Mouse (Mus musculus): ENCODE data around the gene Pola1. TPM values are rescaled to one million over a fixed set of nuclear protein-coding genes. Genes with fewer than 3 reads are reported as not detected.
A peak's percentile ranks its signal among the peaks of the same experiment; 100 is the strongest.

The Pola1 gene
- polyA plus RNA-seq, 1 experiment from 2014 or later = 13.6 TPM

GRCm38 (mm10) chrX:93650738-93651137 lies 18.8 kb upstream of the Pola1 start:
- Histone ChIP-seq H3K9me3 (replicated peaks; ENCODE audit: control insufficient read depth, low read length) (no peaks in the 10 kb centered on the region), H3K4me3 (ENCODE audit: low read depth, low read length) (no peak overlapping the region), H3K4me2 (ENCODE audit: low read depth, low read length) (no peak overlapping the region), H3K36me3 (ENCODE audit: control insufficient read depth, insufficient read depth) (no peaks in the 10 kb centered on the region), H3K27ac (ENCODE audit: low read length) (no peak overlapping the region), H3K4me1 (ENCODE audit: control insufficient read depth, low read depth, low read length) (no peaks in the 10 kb centered on the region), H3K9ac (ENCODE audit: low read depth, low read length) (no peak overlapping the region), H3K27me3 (ENCODE audit: control insufficient read depth, insufficient read depth, low read depth, low read length) (no peaks in the 10 kb centered on the region)
- ATAC-seq (ENCODE audit: low read depth) = no peak
- WGBS (ENCODE audit: insufficient replicate concordance) = 69% methylated on average over 2 of the region's 2 CpGs

GRCm38 (mm10) chrX:93644022-93644421 lies 12.1 kb upstream of the Pola1 start:
- ATAC-seq (ENCODE audit: low read depth) = no peak
- no peaks in the 10 kb centered on the region for H3K4me1 ChIP-seq (ENCODE audit: control insufficient read depth, low read depth, low read length)
- no peaks in the 10 kb centered on the region for H3K9me3 ChIP-seq (replicated peaks; ENCODE audit: control insufficient read depth, low read length)
- no peak overlapping the region for H3K4me2 ChIP-seq (ENCODE audit: low read depth, low read length)
- no peaks in the 10 kb centered on the region for H3K36me3 ChIP-seq (ENCODE audit: control insufficient read depth, insufficient read depth)
- no peaks in the 10 kb centered on the region for H3K27me3 ChIP-seq (ENCODE audit: control insufficient read depth, insufficient read depth, low read depth, low read length)
- H3K27ac ChIP-seq (ENCODE audit: low read length) = no peak overlapping the region
- no peak overlapping the region for H3K9ac ChIP-seq (ENCODE audit: low read depth, low read length)
- H3K4me3 ChIP-seq (ENCODE audit: low read depth, low read length) = no peak overlapping the region

- Histone ChIP-seq H3K27me3 (ENCODE audit: control insufficient read depth, insufficient read depth, low read depth, low read length) (no peaks in the 10 kb centered on the region), H3K4me3 (ENCODE audit: low read depth, low read length) (no peak overlapping the region), H3K4me1 (ENCODE audit: control insufficient read depth, low read depth, low read length) (no peaks in the 10 kb centered on the region), H3K9me3 (replicated peaks; ENCODE audit: control insufficient read depth, low read length) (no peaks in the 10 kb centered on the region), H3K9ac (ENCODE audit: low read depth, low read length) (no peak overlapping the region), H3K36me3 (ENCODE audit: control insufficient read depth, insufficient read depth) (no peaks in the 10 kb centered on the region), H3K4me2 (ENCODE audit: low read depth, low read length) (no peak overlapping the region), H3K27ac (ENCODE audit: low read length) (no peak overlapping the region)
- no peak for ATAC-seq (ENCODE audit: low read depth)
- 65% methylated on average over 3 of the region's 3 CpGs for WGBS (ENCODE audit: insufficient replicate concordance)
Observed at GRCm38 (mm10) chrX:93643600-93643999, 11.6 kb upstream of the Pola1 start.

- WGBS (ENCODE audit: insufficient replicate concordance) = 72% methylated on average over 2 of the region's 2 CpGs
- Histone ChIP-seq H3K4me2 (ENCODE audit: low read depth, low read length) (no peak overlapping the region), H3K36me3 (ENCODE audit: control insufficient read depth, insufficient read depth) (no peaks in the 10 kb centered on the region), H3K27ac (ENCODE audit: low read length) (no peak overlapping the region), H3K27me3 (ENCODE audit: control insufficient read depth, insufficient read depth, low read depth, low read length) (no peaks in the 10 kb centered on the region), H3K4me1 (ENCODE audit: control insufficient read depth, low read depth, low read length) (peaks cover 3% of the 10 kb centered on the region; the same call in 1 of the 2 replicates), H3K4me3 (ENCODE audit: low read depth, low read length) (no peak overlapping the region), H3K9ac (ENCODE audit: low read depth, low read length) (no peak overlapping the region), H3K9me3 (replicated peaks; ENCODE audit: control insufficient read depth, low read length) (no peaks in the 10 kb centered on the region)
- no peak for ATAC-seq (ENCODE audit: low read depth)
Observed at GRCm38 (mm10) chrX:93634861-93635375, 3.0 kb upstream of the Pola1 start.

GRCm38 (mm10) chrX:93630256-93630655 lies 1.7 kb downstream of the Pola1 start:
- H3K4me1 ChIP-seq (ENCODE audit: control insufficient read depth, low read depth, low read length) = peaks cover 3% of the 10 kb centered on the region; the same call in 1 of the 2 replicates
- no peak for ATAC-seq (ENCODE audit: low read depth)
- H3K36me3 ChIP-seq (ENCODE audit: control insufficient read depth, insufficient read depth) = no peaks in the 10 kb centered on the region; the same call in 1 of the 2 replicates
- H3K9me3 ChIP-seq (replicated peaks; ENCODE audit: control insufficient read depth, low read length) = no peaks in the 10 kb centered on the region
- H3K27ac ChIP-seq (ENCODE audit: low read length) = no peak overlapping the region
- H3K27me3 ChIP-seq (ENCODE audit: control insufficient read depth, insufficient read depth, low read depth, low read length) = no peaks in the 10 kb centered on the region
- 44% methylated on average over 1 of the region's 1 CpGs for WGBS (ENCODE audit: insufficient replicate concordance)
- H3K4me2 ChIP-seq (ENCODE audit: low read depth, low read length) = peak overlapping the region; percentile 72
- H3K9ac ChIP-seq (ENCODE audit: low read depth, low read length) = no peak overlapping the region
- peak overlapping the region; percentile 32; the same call in 1 of the 2 replicates for H3K4me3 ChIP-seq (ENCODE audit: low read depth, low read length)

- H3K4me2 ChIP-seq (ENCODE audit: low read depth, low read length) = no peak overlapping the region
- 40% methylated on average over 1 of the region's 1 CpGs for WGBS (ENCODE audit: insufficient replicate concordance)
- H3K36me3 ChIP-seq (ENCODE audit: control insufficient read depth, insufficient read depth) = peaks cover 2% of the 10 kb centered on the region; the same call in 1 of the 2 replicates
- no peaks in the 10 kb centered on the region for H3K9me3 ChIP-seq (replicated peaks; ENCODE audit: control insufficient read depth, low read length)
- H3K4me1 ChIP-seq (ENCODE audit: control insufficient read depth, low read depth, low read length) = no peaks in the 10 kb centered on the region
- ATAC-seq (ENCODE audit: low read depth) = no peak
- no peak overlapping the region for H3K27ac ChIP-seq (ENCODE audit: low read length)
- H3K4me3 ChIP-seq (ENCODE audit: low read depth, low read length) = no peak overlapping the region
- H3K27me3 ChIP-seq (ENCODE audit: control insufficient read depth, insufficient read depth, low read depth, low read length) = no peaks in the 10 kb centered on the region
- H3K9ac ChIP-seq (ENCODE audit: low read depth, low read length) = no peak overlapping the region
Observed at GRCm38 (mm10) chrX:93602214-93602613, 29.7 kb downstream of the Pola1 start.

GRCm38 (mm10) chrX:93594283-93594682 lies 37.7 kb downstream of the Pola1 start:
- Histone ChIP-seq H3K4me3 (ENCODE audit: low read depth, low read length) (no peak overlapping the region), H3K4me1 (ENCODE audit: control insufficient read depth, low read depth, low read length) (no peaks in the 10 kb centered on the region), H3K27ac (ENCODE audit: low read length) (no peak overlapping the region), H3K9ac (ENCODE audit: low read depth, low read length) (no peak overlapping the region), H3K4me2 (ENCODE audit: low read depth, low read length) (no peak overlapping the region), H3K9me3 (replicated peaks; ENCODE audit: control insufficient read depth, low read length) (no peaks in the 10 kb centered on the region), H3K27me3 (ENCODE audit: control insufficient read depth, insufficient read depth, low read depth, low read length) (no peaks in the 10 kb centered on the region), H3K36me3 (ENCODE audit: control insufficient read depth, insufficient read depth) (0 out of 2 replicates have a peak, but pooled peaks cover 2% of the 10 kb centered on the region)
- 90% methylated on average over 4 of the region's 4 CpGs for WGBS (ENCODE audit: insufficient replicate concordance)
- ATAC-seq (ENCODE audit: low read depth) = no peak

- 79% methylated on average over 2 of the region's 2 CpGs for WGBS (ENCODE audit: insufficient replicate concordance)
- Histone ChIP-seq H3K36me3 (ENCODE audit: control insufficient read depth, insufficient read depth) (no peaks in the 10 kb centered on the region; the same call in 1 of the 2 replicates), H3K9me3 (replicated peaks; ENCODE audit: control insufficient read depth, low read length) (no peaks in the 10 kb centered on the region), H3K9ac (ENCODE audit: low read depth, low read length) (no peak overlapping the region), H3K27me3 (ENCODE audit: control insufficient read depth, insufficient read depth, low read depth, low read length) (no peaks in the 10 kb centered on the region), H3K4me3 (ENCODE audit: low read depth, low read length) (no peak overlapping the region), H3K4me1 (ENCODE audit: control insufficient read depth, low read depth, low read length) (no peaks in the 10 kb centered on the region), H3K27ac (ENCODE audit: low read length) (no peak overlapping the region), H3K4me2 (ENCODE audit: low read depth, low read length) (no peak overlapping the region)
- ATAC-seq (ENCODE audit: low read depth) = no peak
Observed at GRCm38 (mm10) chrX:93580931-93581330, 51.0 kb downstream of the Pola1 start.

- WGBS (ENCODE audit: insufficient replicate concordance) = 39% methylated on average over 1 of the region's 1 CpGs
Observed at GRCm38 (mm10) chrX:93557171-93557570, 74.8 kb downstream of the Pola1 start.

More at GRCm38 (mm10) chrX:93557171-93557570, 74.8 kb downstream of the Pola1 start:
- H3K9ac ChIP-seq (ENCODE audit: low read depth, low read length) = no peak overlapping the region
- no peak overlapping the region for H3K4me3 ChIP-seq (ENCODE audit: low read depth, low read length)
- no peaks in the 10 kb centered on the region for H3K9me3 ChIP-seq (replicated peaks; ENCODE audit: control insufficient read depth, low read length)
- no peaks in the 10 kb centered on the region for H3K4me1 ChIP-seq (ENCODE audit: control insufficient read depth, low read depth, low read length)
- H3K36me3 ChIP-seq (ENCODE audit: control insufficient read depth, insufficient read depth) = no peaks in the 10 kb centered on the region; the same call in 1 of the 2 replicates
- H3K27ac ChIP-seq (ENCODE audit: low read length) = no peak overlapping the region
- no peak overlapping the region for H3K4me2 ChIP-seq (ENCODE audit: low read depth, low read length)
- no peak for ATAC-seq (ENCODE audit: low read depth)
- no peaks in the 10 kb centered on the region for H3K27me3 ChIP-seq (ENCODE audit: control insufficient read depth, insufficient read depth, low read depth, low read length)

All from liver, embryonic 16.5 days (tissue).